Mouse (Mus musculus): ENCODE data around the gene Gpcpd1. TPM values are rescaled to one million over a fixed set of nuclear protein-coding genes. Genes with fewer than 3 reads are reported as not detected.
A peak's percentile ranks its signal among the peaks of the same experiment; 100 is the strongest.

Gene Gpcpd1
- polyA plus RNA-seq, 1 experiment: 1.6 TPM

DNA sequence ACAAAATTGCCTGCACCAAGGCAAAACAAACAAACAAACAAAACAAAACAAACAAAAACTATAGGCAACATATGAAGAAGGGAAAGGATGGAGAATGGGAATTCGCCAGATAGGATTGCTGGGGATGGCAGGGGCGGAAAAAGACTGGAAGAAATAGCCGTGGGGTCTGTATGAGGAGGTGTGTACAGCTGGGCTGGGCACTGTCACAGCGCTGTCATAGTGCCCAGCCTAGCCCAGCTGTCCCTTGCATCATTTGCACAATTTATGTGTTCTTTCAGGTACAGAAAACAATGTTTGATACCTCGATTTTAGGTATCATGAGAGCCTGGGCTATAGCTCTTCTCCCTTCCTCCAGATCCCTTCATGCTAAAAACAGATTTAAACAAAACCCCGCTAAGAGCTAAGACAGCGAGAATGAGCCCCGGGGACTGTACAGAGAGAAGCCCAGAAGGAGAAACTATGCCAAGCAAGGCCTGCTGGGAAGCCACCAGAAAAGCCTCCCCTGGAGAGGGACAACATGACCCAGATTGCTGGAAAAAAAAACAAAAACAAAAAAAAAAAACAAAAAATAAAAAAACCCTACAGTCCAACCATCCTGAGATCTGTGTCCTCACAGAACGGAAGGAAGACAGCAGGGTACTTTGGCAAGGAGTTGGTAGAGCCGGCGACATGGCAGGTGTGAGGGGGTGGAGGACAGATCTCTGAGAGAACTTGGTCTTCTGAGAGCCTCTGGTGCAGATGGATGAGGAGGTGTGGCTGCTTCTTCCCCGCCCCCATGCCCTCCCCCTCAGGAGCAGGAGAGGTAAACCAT lies 74.0 kb downstream of the Gpcpd1 start:
- H3K4me3 ChIP-seq (ENCODE audit: low read depth, low read length): no peak overlapping the region
- no peaks in the 10 kb centered on the region for H3K27me3 ChIP-seq (ENCODE audit: control insufficient read depth, insufficient read depth, low read length)
- no peaks in the 10 kb centered on the region; the same call in 1 of the 2 replicates for H3K4me1 ChIP-seq (ENCODE audit: control insufficient read depth, insufficient read depth, insufficient read length, low read length)
- H3K36me3 ChIP-seq (ENCODE audit: control insufficient read depth, insufficient read depth, low read length): no peaks in the 10 kb centered on the region
- H3K27ac ChIP-seq (ENCODE audit: insufficient read depth, low read depth, low read length): no peak overlapping the region
- 59% methylated on average over 12 of the region's 12 CpGs for WGBS
- TF ChIP-seq POLR2A (IDR thresholded peaks at IDR 0.05; ENCODE audit: low read depth, low read length) (no peak), CTCF (IDR thresholded peaks at IDR 0.05; ENCODE audit: extremely low read depth, insufficient read length, insufficient replicate concordance, low read depth, low read length) (no peak)

DNA sequence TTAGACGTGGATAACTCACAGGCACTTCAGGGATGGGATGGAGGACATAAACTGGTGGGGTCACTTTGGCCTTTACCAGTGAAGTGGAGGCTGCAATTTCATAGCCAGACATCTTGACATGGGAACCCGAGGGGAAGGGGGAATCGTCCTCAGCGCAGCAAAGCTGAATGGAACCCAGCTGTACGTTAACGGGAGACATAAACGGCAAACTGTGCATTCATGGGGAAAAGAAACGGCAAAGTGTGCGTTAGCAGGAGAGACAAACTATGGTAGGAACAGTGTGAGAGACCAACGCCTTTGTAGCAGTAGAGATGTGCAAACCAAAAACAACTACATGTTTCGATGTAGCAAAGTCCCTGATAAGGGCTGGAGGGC lies 74.6 kb downstream of the Gpcpd1 start:
- WGBS: 63% methylated on average over 11 of the region's 11 CpGs
- TF ChIP-seq CTCF (IDR thresholded peaks at IDR 0.05; ENCODE audit: extremely low read depth, insufficient read length, insufficient replicate concordance, low read depth, low read length): no peak
- no peak for TF ChIP-seq POLR2A (IDR thresholded peaks at IDR 0.05; ENCODE audit: low read depth, low read length)
- Histone ChIP-seq H3K27me3 (ENCODE audit: control insufficient read depth, insufficient read depth, low read length) (no peaks in the 10 kb centered on the region), H3K36me3 (ENCODE audit: control insufficient read depth, insufficient read depth, low read length) (no peaks in the 10 kb centered on the region), H3K4me3 (ENCODE audit: low read depth, low read length) (no peak overlapping the region), H3K4me1 (ENCODE audit: control insufficient read depth, insufficient read depth, insufficient read length, low read length) (no peaks in the 10 kb centered on the region; the same call in 1 of the 2 replicates), H3K27ac (ENCODE audit: insufficient read depth, low read depth, low read length) (peak overlapping the region; percentile 67)

DNA sequence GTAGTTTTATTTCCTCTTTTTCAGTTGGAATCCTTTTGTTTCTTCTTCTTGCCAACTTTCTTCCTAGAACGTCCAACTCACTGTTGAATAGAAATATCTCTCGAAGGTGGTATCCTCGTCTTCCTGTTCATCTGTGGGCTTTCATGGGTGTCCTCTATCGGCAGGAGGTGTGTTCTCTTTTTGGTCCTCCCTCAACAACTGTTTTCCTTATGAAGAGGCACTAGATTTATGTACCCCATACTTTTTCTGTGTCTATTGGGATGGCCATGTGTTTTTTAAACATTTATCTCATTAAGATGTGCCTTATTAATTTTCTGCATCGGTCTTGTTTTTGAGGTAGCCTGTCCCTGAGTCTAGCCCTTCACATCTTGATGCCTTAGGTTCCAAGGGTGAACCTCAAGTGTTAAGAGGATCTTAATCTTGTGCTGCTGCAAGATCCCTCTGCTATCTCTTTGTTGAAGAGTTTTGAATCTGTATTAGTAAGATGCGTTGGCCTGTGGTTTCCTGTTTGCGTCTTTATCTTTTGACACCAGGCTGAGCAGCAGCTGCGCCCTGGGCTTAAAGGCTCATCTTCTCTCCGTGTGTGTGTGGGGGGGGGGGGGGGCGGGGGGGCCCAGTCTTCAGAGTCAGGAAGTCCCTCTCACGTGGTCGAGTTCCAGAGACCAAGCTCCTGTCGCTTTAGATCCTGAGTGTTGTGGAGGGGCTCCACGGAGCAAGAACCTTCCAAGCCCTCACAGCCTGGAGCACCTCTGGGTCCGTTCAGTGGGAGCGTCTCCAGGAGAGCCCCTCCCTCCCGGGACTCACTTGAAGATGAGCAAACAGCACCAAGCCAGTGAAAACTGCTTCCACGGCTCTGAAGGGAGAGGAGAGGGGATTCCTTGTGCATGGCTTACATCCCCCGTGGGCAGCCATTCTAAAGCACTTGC lies 75.2 kb downstream of the Gpcpd1 start:
- Histone ChIP-seq H3K36me3 (ENCODE audit: control insufficient read depth, insufficient read depth, low read length) (no peaks in the 10 kb centered on the region), H3K27ac (ENCODE audit: insufficient read depth, low read depth, low read length) (peak overlapping the region; percentile 67), H3K27me3 (ENCODE audit: control insufficient read depth, insufficient read depth, low read length) (no peaks in the 10 kb centered on the region), H3K4me1 (ENCODE audit: control insufficient read depth, insufficient read depth, insufficient read length, low read length) (no peaks in the 10 kb centered on the region; the same call in 1 of the 2 replicates), H3K4me3 (ENCODE audit: low read depth, low read length) (peak overlapping the region; percentile 21; the same call in 1 of the 2 replicates)
- 31% methylated on average over 19 of the region's 19 CpGs for WGBS
- TF ChIP-seq POLR2A (IDR thresholded peaks at IDR 0.05; ENCODE audit: low read depth, low read length) (no peak), CTCF (IDR thresholded peaks at IDR 0.05; ENCODE audit: extremely low read depth, insufficient read length, insufficient replicate concordance, low read depth, low read length) (no peak)

DNA sequence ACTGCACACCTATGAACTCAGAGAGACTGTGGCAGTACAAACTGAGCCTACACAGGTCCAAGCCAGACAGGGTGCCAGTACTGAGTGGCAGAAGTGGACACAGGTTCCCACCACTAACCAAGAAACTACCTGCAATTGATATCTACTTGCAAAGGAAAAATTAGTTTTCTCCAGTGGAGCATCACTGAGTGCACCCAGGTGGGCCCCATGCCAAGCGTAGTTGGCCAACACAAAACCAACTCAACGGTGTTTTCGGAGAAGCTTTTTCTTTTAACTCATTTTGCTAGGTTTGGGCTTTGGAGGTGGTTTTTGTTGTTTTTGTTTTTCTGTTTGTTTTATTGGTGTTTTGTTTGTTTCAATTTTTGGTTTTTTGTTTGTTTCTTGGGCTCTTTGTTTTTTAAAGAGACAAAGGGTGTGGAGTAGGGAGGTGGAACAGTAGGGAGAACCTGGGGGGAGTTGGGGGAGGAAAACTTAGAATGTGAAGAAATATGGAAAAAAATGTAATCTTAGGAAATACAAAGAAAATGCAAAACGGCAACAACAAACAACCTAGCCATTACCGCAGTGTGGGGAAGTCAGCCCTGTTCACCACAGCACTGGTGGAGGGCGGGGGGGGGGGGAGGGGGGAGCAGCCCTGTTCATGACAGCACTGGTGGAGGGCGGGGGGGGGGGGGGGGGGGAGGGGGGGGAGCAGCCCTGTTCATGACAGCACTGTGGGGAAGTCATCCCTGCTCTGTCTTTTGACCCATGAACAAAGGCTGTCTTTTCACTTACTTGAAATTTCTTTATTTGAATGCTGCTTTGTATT lies 76.3 kb downstream of the Gpcpd1 start:
- H3K4me3 ChIP-seq (ENCODE audit: low read depth, low read length): no peak overlapping the region
- no peaks in the 10 kb centered on the region for H3K36me3 ChIP-seq (ENCODE audit: control insufficient read depth, insufficient read depth, low read length)
- no peaks in the 10 kb centered on the region; the same call in 1 of the 2 replicates for H3K4me1 ChIP-seq (ENCODE audit: control insufficient read depth, insufficient read depth, insufficient read length, low read length)
- no peak for TF ChIP-seq POLR2A (IDR thresholded peaks at IDR 0.05; ENCODE audit: low read depth, low read length)
- no peak for TF ChIP-seq CTCF (IDR thresholded peaks at IDR 0.05; ENCODE audit: extremely low read depth, insufficient read length, insufficient replicate concordance, low read depth, low read length)
- whole genome bisulfite sequencing: 85% methylated on average over 5 of the region's 7 CpGs
- H3K27me3 ChIP-seq (ENCODE audit: control insufficient read depth, insufficient read depth, low read length): no peaks in the 10 kb centered on the region
- peak overlapping the region; percentile 28 for H3K27ac ChIP-seq (ENCODE audit: insufficient read depth, low read depth, low read length)

DNA sequence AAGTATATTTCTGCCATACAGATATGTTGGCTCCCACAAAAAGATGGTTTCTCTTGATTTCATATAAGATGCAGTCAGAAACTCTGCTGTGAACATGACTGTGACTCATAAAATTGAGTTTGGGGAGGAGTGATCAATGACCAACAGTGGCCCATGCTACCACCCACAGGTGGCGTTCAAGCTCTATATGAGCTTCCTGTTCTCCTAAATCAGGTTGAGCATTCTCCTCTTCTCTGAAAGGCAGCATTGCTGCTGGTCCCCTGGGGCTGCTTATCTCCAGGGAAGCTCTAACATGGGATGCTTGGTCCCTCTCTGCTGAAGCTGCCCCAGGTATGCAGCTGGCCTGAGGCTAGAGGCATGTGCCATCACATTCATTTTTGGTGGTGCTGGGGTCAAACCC lies 77.8 kb downstream of the Gpcpd1 start:
- Histone ChIP-seq H3K4me3 (ENCODE audit: low read depth, low read length) (no peak overlapping the region), H3K27ac (ENCODE audit: insufficient read depth, low read depth, low read length) (peak overlapping the region; percentile 42; the same call in 1 of the 2 replicates), H3K27me3 (ENCODE audit: control insufficient read depth, insufficient read depth, low read length) (no peaks in the 10 kb centered on the region), H3K4me1 (ENCODE audit: control insufficient read depth, insufficient read depth, insufficient read length, low read length) (no peaks in the 10 kb centered on the region; the same call in 1 of the 2 replicates), H3K36me3 (ENCODE audit: control insufficient read depth, insufficient read depth, low read length) (no peaks in the 10 kb centered on the region)
- 59% methylated on average over 1 of the region's 1 CpGs for WGBS
- TF ChIP-seq CTCF (IDR thresholded peaks at IDR 0.05; ENCODE audit: extremely low read depth, insufficient read length, insufficient replicate concordance, low read depth, low read length) (no peak), POLR2A (IDR thresholded peaks at IDR 0.05; ENCODE audit: low read depth, low read length) (no peak)

DNA sequence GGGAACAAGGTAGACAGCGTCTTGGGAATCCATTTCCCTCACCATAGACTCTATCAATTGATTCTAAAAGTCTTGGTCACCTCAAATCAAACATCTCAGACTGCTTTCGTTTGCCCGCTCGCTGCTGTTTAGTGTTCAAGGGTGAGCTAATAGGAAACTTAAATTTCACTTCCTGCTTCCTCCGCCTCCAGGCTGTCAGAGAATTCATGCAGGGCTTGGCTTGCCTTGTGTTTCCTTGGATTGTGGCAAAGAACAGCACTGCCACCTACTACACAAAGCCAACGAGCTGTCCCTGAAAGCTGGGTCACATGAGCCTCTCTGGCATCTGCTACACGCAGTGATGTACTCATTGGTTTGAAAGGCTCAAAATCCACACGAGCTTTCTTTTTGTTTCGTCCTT lies 78.3 kb downstream of the Gpcpd1 start:
- WGBS: 56% methylated on average over 9 of the region's 9 CpGs

More for the DNA sequence above, 78.3 kb downstream of the Gpcpd1 start:
- Histone ChIP-seq H3K4me1 (ENCODE audit: control insufficient read depth, insufficient read depth, insufficient read length, low read length) (no peaks in the 10 kb centered on the region; the same call in 1 of the 2 replicates), H3K36me3 (ENCODE audit: control insufficient read depth, insufficient read depth, low read length) (no peaks in the 10 kb centered on the region), H3K27ac (ENCODE audit: insufficient read depth, low read depth, low read length) (peak overlapping the region; percentile 42), H3K27me3 (ENCODE audit: control insufficient read depth, insufficient read depth, low read length) (no peaks in the 10 kb centered on the region), H3K4me3 (ENCODE audit: low read depth, low read length) (no peak overlapping the region)
- TF ChIP-seq POLR2A (IDR thresholded peaks at IDR 0.05; ENCODE audit: low read depth, low read length) (no peak), CTCF (IDR thresholded peaks at IDR 0.05; ENCODE audit: extremely low read depth, insufficient read length, insufficient replicate concordance, low read depth, low read length) (no peak)

Data from small intestine, adult 2 months (tissue).